Mouse (Mus musculus) 416B (cell line): ENCODE measurements around the gene 4933415F23Rik.

ENCODE experiments used
- DNase-seq: peaks from one replicate; pipeline ENCODE4 v3.0.0; 2011; ENCODE audit warnings: low read depth

Gene 4933415F23Rik

GRCm38 (mm10) chr1:23102021-23102420 lies at the start of gene 4933415F23Rik:
Gene 4933415F23Rik (minus strand): TSS chr1:23102253.
- DNase-seq = no peak

GRCm38 (mm10) chr1:23151722-23152121 lies 49.7 kb upstream of the 4933415F23Rik start:
- DNase-seq = no peak

DNA sequence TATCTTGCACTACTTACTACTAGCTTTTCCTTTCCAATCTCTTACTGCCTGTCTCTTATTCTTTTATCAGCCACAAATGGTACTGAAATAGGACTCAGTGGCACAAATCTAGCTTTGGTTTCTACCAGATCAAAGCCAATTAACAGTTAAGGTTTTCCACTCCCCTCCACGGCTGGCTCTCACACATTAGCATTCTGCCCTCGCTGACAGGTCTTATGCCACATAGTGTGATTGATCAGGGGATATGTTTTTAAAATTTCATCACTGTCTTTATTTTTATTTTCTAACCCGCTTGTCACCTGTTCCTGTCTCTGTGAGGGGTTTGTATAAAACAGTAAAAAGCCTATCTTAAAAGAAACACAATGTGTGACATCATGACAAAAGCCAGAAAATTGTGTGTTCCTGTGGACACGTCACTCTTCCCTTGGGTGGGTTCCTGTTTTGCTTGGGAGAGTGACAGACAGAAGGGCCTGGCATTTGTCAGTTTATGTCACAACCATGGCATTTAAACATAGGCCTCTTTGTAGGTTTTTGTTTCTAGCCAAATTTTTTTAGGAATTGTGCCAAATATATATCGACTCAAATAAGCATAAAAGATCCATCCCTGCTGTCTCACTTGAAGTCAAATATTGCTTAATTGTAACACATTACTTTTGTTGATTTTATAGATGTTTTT lies 44.3 kb upstream of the 4933415F23Rik start:
- no peak for DNase-seq

DNA sequence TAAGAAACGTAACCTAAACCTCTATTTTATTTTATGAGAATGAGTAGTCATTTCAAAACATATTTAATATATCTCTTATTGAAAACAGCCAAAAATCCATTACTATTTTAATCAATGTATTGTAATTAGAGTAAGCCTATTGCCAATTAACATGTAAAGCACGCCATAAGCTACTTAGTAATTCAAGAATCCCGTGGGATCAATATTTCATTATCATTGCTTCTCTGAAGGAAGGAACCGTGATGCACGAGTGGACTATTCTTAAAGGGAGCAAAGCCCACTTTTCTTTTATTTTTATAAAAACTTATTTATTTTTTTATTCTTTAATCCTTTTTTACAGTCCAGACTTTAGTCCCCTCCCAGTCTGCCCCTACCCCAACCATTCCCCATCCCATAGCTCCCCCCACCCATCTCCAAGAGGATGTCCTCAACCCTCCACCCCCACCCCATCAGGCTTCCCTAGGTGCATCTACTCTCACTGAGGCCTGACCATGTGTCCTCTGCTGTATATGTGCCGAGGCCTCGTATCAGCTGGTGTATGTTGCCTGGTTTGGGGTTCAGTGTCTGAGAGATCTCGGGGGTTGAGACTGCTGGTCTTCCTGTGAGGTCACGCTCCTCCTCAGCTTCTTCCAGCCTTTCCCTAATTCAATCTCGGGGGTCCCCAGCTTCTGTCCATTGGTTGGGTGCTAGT lies 39.2 kb upstream of the 4933415F23Rik start:
- no peak for DNase-seq

GRCm38 (mm10) chr1:23140530-23140929 lies 38.5 kb upstream of the 4933415F23Rik start:
- peak; percentile 26 for DNase-seq

DNA sequence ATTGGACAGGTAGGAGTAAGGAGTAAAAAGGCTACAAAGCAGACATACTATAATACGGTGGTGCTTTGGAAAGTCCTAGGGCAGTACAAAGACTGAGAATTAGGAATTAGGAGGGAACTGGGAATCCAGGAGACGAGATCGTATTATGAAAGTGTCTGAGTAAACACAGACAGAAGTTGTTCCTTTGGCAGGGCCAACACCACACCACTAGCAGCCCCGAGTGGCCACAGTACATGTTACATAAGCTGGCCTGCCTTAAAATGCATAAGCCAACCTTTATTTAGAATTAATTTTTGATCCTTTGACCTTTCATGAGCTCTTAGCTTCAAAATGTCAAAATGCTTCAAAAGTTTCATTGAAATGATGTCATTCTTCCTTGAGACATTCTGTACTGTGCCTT lies 18.8 kb upstream of the 4933415F23Rik start:
- no peak for DNase-seq

DNA sequence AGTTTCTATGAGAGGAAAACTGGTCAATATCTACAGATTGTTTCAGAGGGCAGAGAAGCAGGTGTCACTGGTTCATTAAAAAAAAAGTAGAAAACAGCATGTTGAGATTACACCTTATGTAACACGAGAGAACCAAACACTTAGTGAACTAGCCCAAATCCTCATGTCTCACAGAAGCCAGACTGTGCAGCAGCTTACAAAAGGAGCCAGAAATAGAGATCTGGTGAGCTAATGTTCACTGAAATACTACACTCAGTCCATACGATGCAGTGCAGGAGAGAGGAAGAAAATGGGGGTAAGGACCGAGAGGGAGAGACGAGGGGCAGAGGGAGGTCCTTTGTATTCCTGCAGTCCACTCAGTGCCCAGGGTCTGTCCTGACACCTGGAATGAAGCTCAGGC lies 17.4 kb upstream of the 4933415F23Rik start:
- DNase-seq = no peak

GRCm38 (mm10) chr1:23117423-23117822 lies 15.4 kb upstream of the 4933415F23Rik start:
- no peak for DNase-seq

DNA sequence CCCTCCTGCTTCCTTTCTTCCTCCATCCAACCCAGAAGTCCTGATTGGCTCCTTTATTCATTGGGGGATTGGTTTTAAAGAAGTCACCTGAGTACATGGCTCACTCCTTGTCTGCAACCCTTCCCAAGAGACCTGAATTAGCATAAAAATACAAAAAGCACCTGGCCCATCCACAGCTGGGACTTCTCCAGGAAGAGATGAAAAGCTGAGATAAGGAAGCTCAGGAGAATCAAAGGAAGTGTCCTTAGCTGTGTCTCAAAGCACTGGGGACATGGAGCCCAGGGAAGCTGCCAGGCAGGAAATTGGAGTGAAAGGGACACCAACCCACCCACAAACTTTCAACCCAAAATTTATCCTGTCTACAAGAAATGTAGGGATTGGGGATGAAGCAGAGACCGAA lies 7.1 kb upstream of the 4933415F23Rik start:
- no peak for DNase-seq

- no peak for DNase-seq
Measured at GRCm38 (mm10) chr1:23102881-23103280, 828 bp upstream of the 4933415F23Rik start.

DNA sequence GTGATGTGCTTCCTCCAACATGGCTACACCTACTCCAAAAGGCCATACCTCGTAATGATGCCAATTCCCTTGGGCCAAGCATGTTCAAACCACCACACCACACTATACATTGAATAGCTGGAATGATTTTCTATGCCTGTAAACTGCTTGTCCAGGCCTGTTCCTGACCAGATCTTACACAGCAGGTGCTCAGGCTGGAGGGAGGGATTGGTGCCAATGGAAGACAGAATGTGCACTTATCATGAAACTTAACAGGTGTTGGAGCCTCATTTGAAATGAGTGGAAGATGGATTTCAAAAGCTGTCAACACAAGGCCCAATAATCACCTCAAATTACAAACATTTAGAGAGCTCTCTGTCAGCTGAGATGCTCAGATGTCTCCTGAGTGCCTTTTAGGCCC lies 2.3 kb downstream of the 4933415F23Rik start:
- DNase-seq = no peak

DNA sequence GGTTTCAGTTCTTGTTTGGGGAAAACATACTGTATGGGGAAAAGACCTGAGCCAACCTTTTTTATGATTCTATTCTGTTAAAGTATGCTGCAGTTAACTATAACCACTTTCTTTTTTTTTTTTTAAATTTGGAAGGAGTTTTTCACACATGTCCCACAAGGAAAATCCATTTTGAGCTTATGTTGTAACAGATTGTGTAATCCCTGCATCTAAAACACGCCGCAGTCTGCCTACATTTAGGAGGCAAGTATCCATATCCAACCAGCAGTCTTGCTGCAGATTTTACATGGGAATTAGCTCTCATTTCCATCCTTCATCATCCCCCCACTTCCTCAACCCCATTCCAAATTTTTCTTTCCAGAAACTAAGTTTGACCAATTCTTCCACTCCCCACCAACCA lies 3.6 kb downstream of the 4933415F23Rik start:
- no peak for DNase-seq

- no peak for DNase-seq
Measured at GRCm38 (mm10) chr1:23097996-23098395, 4.1 kb downstream of the 4933415F23Rik start.

DNA sequence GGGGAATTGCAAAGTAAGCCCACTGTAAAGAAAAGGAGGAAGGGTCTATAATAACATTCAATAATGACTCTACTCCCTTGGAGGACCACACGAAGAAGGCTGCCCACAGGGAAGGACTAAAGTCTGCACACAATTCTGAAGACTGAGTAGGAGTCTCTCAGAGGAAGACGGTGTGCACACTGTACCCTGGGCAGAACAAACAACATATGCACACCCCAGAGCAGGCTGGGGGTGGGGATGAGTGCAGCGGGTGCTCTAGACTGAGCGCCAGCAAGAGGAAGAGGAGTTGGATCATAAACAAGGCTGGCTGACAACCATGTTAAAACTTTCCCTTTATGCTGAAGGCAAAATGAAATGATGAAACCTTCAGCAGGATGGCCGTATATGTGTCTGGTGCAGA lies 34.3 kb downstream of the 4933415F23Rik start:
- DNase-seq = no peak

DNA sequence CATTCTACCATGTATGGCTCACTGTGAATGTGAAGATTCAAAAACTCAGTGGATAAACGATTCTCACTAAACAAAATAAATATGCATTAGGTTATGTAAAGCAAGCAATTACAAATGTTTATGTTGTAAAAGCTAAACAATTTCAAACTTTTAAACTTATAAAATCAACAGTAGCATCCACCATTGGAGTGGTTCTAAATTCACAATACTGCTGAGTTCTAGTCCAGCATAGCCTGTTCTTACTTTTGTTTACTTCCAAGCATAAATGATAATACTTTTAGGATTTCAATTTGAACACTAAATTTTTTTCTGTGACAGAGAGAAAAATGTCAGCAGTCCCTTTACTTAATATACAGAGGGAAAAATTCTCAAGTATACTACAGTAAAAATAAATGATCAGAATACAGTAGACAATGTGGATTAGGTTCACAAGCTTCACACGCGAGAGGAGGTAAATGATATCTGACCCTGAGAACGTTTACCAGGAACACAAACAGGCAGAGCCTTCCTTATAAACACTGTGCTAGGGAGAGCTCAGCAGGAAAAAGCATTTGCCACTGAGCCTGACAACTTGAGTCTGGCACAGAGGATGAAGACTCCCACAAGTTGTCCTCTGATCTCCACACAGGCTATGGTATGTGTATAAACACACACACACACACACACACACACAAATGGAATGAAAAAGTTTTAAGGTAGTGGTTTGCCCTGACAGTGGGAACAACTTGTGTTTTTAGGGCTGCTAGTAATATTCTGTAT lies 37.2 kb downstream of the 4933415F23Rik start:
- DNase-seq = no peak

DNA sequence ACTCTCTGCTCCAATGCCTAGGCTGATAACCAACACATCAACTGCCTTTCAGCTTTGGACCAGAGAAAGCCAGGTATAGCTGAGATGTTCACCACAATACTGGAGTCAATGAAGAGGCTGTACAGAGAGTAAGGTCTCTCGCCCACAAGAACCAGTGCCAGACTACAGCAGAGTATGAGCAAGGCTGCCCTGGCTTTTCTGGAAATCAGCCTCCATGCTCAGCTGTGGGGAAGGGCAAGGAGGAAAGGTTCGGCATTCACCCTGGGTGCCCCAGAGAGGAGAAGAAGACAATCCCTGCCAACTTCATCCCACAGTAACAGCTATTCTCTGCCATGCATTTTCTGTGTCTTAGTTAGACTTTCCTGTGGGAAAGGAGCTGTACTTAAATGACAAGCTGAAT lies 38.1 kb downstream of the 4933415F23Rik start:
- no peak for DNase-seq

DNA sequence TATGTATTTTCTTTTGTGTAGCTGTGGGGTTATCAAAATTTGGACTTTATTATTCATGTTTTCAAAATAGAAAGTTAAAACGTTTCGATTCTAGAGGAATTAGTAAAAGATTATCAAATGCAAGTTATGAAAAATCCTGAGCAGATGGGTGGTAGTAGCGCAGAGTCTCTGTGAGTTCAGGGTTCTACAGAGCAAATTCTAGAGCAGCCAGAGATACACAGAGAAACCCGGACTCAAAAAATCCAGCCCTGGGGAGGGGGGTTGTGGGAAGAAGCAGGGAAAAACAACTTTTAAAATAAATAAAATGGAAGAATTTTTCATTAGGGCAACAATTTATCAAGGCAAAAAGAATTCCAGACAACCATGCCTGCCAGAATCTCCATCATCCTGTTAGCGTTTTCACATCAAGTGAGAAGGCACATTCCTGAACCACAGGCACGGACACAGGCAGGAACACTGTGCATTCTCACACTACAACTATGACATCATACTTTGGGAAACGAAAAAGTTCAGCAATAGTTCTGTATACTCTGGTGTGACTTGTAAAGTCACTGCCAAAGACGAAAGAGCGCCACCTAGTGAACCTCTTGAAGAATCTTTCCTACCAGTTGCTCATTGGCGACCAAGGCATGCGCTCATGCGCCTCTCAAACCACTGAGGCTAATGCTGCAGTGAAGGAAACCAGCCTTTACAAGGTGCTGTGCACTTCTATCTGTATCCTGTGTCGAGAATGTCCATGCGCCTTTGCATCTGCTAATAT lies 40.3 kb downstream of the 4933415F23Rik start:
- peak; percentile 72 for DNase-seq

DNA sequence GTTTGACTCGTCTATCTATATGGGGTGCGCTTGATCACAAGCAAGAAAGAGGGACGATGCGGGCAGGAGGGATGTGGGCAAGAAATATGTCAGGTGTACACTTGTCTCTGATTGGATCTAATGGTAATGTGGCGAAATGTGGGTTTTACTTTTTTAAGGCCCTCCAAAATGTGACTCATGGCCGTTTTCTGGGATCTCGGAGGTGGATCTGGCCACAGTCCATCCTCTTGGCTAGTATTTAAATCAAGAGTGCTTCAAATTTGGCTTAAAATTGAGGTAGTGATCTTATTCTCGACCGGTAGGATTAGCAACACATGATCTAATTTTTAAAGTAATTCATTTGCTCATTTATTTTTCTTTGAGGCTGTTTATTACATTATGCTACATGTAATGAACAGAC lies 42.0 kb downstream of the 4933415F23Rik start:
- DNase-seq = no peak
